Mouse (Mus musculus): Measurements from ENCODE around the gene Pxylp1. TPM values are rescaled to one million over a fixed set of nuclear protein-coding genes. Genes with fewer than 3 reads are reported as not detected.

Gene Pxylp1
- polyA plus RNA-seq, 1 experiment from 2014 or later, result 49.1 TPM

DNA sequence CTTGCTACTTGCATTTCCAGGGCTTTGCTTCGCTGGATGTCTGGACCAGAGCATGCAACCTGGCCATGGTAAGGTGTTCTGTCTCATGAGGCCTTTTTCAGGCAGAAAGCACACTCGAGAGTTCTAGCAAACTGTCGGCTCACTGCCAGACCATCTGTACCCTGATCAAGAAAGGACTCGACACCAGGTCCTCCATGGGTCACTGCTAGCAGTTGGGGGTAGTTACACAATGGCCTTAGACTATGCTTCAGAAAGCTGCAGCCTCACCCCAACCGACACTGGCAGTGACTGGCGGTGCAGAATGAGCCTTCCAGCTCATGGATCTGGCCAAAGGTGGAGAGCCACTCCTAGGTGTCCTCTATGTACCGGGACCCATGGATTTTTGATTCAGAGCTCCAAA is 25.3 kb downstream of the Pxylp1 start:
- DNase-seq (ENCODE audit: low spot score), result no peak
- peaks cover 15% of the 10 kb centered on the region for H3K36me3 ChIP-seq
- peak overlapping the region; percentile 46; the same call in 1 of the 2 replicates for H3K27ac ChIP-seq (replicated peaks)
- H3K27me3 ChIP-seq (ENCODE audit: low read depth, poor library complexity, severe bottlenecking), result no peaks in the 10 kb centered on the region
- H3K4me3 ChIP-seq, result no peak overlapping the region
- 43% methylated on average over 7 of the region's 7 CpGs for WGBS
- peaks cover 15% of the 10 kb centered on the region for H3K4me1 ChIP-seq
- peaks cover 10% of the 10 kb centered on the region; the same call in 1 of the 2 replicates for H3K9me3 ChIP-seq (replicated peaks)

DNA sequence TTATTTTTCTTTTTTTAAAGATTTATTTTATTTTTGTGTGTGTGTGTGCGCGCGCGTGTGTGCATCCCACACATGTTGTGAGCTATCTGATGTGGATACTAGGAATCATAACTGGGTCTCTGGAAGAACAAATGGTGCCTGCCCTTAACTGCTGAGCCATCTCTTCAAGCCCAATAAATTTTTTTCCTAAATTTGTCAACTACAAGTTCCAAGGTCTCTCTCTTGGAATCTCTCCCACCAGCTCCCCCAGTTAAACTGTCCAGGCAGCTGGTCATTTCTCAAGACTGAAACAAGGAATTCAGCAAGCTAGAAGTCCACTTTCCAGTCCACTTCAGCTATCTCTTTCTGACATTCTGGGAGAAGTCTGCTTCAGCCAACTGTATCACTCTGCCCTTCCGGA is 26.3 kb downstream of the Pxylp1 start:
- H3K4me1 ChIP-seq, result peaks cover 15% of the 10 kb centered on the region
- no peaks in the 10 kb centered on the region for H3K27me3 ChIP-seq (ENCODE audit: low read depth, poor library complexity, severe bottlenecking)
- 96% methylated on average over 5 of the region's 5 CpGs for WGBS
- peaks cover 7% of the 10 kb centered on the region; the same call in 1 of the 2 replicates for H3K9me3 ChIP-seq (replicated peaks)
- DNase-seq (ENCODE audit: low spot score), result no peak
- H3K36me3 ChIP-seq, result peaks cover 10% of the 10 kb centered on the region
- H3K27ac ChIP-seq (replicated peaks), result no peak overlapping the region
- no peak overlapping the region for H3K4me3 ChIP-seq

DNA sequence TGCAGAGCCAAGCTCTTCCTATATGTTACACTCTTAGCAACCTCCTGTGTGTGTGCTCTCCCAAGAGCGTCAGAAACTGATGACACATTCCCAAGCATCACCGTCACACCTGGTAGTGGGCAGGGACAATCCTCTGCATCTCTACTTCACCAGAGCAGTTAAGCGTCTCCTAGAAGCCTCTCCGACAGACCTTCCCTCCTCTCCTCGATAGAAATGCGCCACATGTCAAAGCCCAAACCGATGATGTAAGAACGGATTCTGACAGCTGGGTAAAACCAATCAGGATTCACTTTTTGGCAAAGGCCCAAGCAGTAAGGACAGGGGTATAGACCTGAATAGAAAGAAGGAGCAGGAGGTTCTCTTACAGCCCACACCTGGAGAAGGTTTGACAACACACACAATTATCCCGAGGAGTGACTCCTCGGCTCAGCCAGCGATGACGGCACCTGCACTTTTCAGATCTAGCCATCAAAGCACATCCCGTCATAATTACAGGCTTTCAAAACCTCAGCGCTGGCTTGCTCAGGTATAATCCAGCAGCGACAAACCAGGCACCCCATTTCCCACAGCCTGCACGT is 26.9 kb downstream of the Pxylp1 start:
- no peak for DNase-seq (ENCODE audit: low spot score)
- Histone ChIP-seq H3K27ac (replicated peaks) (no peak overlapping the region), H3K36me3 (peaks cover 6% of the 10 kb centered on the region), H3K4me3 (no peak overlapping the region), H3K4me1 (peaks cover 15% of the 10 kb centered on the region), H3K9me3 (replicated peaks) (0 out of 2 replicates have a peak, but pooled peaks cover under 1% of the 10 kb centered on the region), H3K27me3 (ENCODE audit: low read depth, poor library complexity, severe bottlenecking) (no peaks in the 10 kb centered on the region)
- WGBS, result 88% methylated on average over 16 of the region's 16 CpGs

DNA sequence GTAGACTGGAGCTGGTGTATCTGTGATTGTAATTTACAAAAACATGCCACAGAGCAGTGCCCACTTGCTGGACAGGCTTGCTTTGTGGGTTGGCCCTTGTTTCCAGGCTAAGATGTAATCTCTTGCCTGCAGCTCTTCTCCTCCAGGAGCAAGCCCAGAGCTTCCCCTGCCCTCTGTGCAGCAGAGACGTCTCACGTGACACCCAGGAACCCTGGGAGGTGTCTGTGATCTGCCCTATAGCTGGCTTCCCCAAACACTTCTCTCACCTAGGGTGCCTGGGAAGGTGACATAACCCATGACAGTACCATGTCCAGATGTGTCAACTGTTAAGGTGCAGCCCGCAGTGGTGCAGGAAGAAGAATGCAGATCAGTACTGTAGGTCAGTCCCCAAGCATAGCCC is 28.9 kb downstream of the Pxylp1 start:
- DNase-seq (ENCODE audit: low spot score), result no peak
- peaks cover 16% of the 10 kb centered on the region for H3K4me1 ChIP-seq

DNA sequence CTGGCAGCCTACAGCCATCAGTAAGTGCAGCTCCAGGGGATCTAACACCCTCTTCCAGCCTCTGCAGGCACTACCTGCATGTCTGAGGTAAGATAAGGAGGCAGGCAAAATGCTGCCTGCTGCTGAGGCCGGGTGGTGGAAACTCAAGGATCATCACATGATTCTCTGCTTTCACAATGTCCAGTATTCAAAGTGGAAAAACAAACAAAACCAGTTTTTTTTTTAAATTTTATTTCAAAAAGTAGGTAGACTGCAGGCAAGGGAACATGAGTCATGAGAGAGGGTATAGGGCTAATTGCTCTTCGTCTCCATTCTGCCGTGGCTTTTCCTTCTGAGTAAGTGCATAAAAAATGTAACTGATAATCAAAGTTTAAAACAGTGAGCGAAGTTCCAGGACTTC is 29.6 kb downstream of the Pxylp1 start:
- Histone ChIP-seq H3K9me3 (replicated peaks) (no peaks in the 10 kb centered on the region), H3K4me1 (peaks cover 16% of the 10 kb centered on the region), H3K4me3 (no peak overlapping the region), H3K27me3 (ENCODE audit: low read depth, poor library complexity, severe bottlenecking) (no peaks in the 10 kb centered on the region), H3K27ac (replicated peaks) (no peak overlapping the region), H3K36me3 (peaks cover 3% of the 10 kb centered on the region; the same call in 1 of the 2 replicates)
- WGBS, result 87% methylated on average over 4 of the region's 4 CpGs
- no peak for DNase-seq (ENCODE audit: low spot score)

More for the DNA sequence above, 28.9 kb downstream of the Pxylp1 start:
- Histone ChIP-seq H3K4me3 (no peak overlapping the region), H3K9me3 (replicated peaks) (no peaks in the 10 kb centered on the region), H3K27ac (replicated peaks) (no peak overlapping the region), H3K27me3 (ENCODE audit: low read depth, poor library complexity, severe bottlenecking) (no peaks in the 10 kb centered on the region), H3K36me3 (peaks cover 3% of the 10 kb centered on the region; the same call in 1 of the 2 replicates)
- WGBS, result 68% methylated on average over 3 of the region's 3 CpGs

DNA sequence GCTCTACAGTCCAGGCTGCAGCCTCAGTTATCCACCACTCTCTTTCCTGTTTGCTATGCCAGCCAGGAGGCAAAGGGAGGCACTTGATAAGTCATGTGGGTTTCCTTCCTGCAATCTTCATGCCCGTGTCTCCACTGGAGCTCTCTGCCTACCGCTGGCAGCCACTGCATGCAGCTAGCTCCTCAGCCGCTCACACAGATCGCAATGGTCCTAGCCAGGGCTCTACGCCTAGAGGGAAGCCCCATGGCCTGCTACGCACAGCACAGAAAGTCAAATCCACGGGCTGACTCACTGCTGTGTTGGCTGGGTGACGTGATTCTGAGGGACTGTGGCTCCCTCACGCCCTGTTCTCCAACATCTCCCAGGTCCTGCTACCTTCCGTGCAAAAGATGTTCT is 31.4 kb downstream of the Pxylp1 start:
- H3K27me3 ChIP-seq (ENCODE audit: low read depth, poor library complexity, severe bottlenecking), result no peaks in the 10 kb centered on the region
- peaks cover 6% of the 10 kb centered on the region; the same call in 1 of the 2 replicates for H3K4me1 ChIP-seq
- no peak overlapping the region for H3K4me3 ChIP-seq
- H3K36me3 ChIP-seq, result peaks cover 3% of the 10 kb centered on the region; the same call in 1 of the 2 replicates
- 94% methylated on average over 10 of the region's 10 CpGs for WGBS
- no peaks in the 10 kb centered on the region for H3K9me3 ChIP-seq (replicated peaks)
- no peak overlapping the region; the same call in 1 of the 2 replicates for H3K27ac ChIP-seq (replicated peaks)
- DNase-seq (ENCODE audit: low spot score), result no peak

DNA sequence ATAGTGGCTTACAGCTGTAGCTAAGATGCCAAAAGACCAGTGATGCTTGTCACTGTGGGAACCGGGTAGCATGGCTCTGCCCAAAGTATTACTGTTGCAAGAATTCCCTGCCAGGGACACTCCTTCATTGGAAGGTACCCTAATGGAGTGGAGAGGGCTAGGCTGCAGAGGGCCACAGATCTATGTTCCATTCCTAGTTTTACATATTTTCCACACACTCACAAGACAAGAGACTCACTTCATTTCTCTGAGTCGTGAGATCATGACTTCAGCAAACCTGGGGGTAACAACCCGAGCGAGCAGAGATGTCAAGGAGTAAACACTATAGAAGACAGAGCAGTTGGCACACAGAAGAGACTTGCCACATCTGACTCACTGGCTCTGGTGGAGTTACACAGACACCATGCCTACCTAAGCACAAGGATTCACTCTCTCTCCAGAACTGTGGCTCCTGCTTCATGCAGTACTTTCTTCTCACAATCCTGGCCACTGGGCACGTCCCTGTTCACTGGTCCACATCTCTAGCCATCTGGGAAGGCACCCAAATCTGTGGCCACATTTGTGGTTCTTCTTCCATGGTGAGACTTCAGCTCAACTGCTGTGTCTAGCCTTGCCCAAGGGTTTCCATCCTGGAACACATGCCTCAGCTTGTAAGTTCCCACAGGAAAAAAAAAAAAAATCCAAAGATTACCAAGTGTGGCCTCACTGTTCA is 31.9 kb downstream of the Pxylp1 start:
- WGBS, result 93% methylated on average over 5 of the region's 5 CpGs
- no peaks in the 10 kb centered on the region for H3K9me3 ChIP-seq (replicated peaks)
- DNase-seq (ENCODE audit: low spot score), result no peak
- H3K4me3 ChIP-seq, result no peak overlapping the region
- H3K4me1 ChIP-seq, result peaks cover 6% of the 10 kb centered on the region; the same call in 1 of the 2 replicates
- H3K27ac ChIP-seq (replicated peaks), result no peak overlapping the region
- H3K36me3 ChIP-seq, result peaks cover 5% of the 10 kb centered on the region; the same call in 1 of the 2 replicates
- H3K27me3 ChIP-seq (ENCODE audit: low read depth, poor library complexity, severe bottlenecking), result no peaks in the 10 kb centered on the region

DNA sequence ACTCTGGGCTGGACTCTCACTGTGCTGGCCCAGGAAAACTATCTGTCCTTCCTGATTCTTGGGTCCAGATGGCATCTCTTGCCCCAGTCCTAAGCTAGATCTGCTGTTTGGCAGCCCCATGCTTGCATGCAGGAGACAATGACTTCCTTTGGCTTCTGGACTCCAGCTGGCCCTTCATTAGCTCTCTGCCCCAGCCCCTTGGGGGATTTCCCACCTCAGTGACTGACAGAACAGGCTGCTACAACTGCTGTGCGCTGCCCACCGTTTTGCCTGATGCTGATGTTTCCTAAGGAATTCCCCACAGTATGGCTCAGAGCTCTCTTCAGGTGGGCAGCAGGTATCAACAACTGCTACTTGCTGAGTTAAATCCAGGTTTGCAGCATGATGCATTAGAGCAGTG is 33.4 kb downstream of the Pxylp1 start:
- DNase-seq (ENCODE audit: low spot score), result no peak
- H3K4me1 ChIP-seq, result peaks cover 6% of the 10 kb centered on the region; the same call in 1 of the 2 replicates
- H3K9me3 ChIP-seq (replicated peaks), result no peaks in the 10 kb centered on the region
- no peak overlapping the region for H3K4me3 ChIP-seq
- 0 out of 2 replicates have a peak overlapping the region, but pooled peaks have one; percentile 10 for H3K27ac ChIP-seq (replicated peaks)
- peaks cover 16% of the 10 kb centered on the region for H3K36me3 ChIP-seq
- WGBS, result 60% methylated on average over 2 of the region's 2 CpGs
- no peaks in the 10 kb centered on the region for H3K27me3 ChIP-seq (ENCODE audit: low read depth, poor library complexity, severe bottlenecking)

DNA sequence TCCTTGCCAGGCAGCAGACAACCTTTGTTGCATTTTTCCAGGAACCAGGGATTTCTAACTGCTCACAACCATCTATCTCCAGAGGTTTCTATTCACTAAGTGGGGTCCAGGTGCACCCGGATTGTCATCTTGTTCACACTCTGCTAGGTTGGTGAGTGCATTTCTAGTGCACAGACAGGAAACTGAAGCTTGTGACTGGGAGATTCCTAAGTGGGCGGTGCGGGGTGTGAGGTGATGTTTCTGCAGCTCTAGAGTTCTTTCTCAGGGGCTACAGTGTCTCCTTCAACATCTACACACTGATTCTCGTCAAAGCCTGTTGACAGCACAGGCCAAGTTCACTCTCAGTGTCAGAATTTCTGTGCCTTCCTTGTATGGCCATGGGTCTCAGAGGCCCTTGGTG is 34.6 kb downstream of the Pxylp1 start:
- whole genome bisulfite sequencing, result 95% methylated on average over 4 of the region's 4 CpGs
- H3K27ac ChIP-seq (replicated peaks), result no peak overlapping the region

DNA sequence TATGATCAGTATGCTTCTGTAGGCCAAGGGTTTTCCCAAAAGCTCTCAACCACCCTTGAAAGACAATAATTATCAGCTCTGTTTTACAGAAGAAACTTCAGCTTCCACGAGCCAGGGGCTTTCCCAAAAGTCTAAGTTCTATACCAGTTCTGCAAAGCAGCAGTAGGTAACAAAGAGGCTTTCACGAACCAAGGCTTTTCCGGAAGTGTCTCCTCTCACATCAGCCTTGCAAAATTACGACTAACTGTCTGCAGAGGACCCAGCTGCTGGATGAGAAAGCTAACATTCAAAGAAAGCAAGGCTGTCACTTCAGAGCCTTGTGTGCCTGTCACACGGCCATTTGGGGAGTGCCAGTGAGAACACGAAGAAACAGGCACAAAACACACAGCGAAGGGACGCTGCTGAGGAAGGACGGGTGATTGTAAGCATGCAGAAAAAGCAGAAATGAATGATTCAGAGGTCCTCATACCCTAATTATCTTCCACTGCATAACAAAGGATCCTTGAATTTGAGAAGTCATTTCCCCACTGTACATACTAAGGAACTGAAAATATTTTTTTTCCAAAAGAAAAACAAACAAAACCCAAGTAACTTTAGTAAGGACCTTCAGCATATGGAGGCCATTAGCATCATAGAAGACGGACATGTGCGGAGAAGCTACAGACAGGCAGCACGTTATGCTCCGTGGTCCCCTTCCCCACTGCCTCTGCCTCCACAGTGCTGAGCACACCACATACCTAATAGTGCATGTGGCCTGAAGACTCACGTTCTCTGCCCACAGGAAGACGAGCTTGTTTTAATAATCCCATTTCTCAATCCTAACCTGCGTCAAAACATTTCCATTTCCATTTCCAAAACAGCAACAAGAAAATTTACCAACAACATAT is 38.9 kb downstream of the Pxylp1 start:
- Histone ChIP-seq H3K9me3 (replicated peaks) (no peaks in the 10 kb centered on the region), H3K36me3 (peaks cover 20% of the 10 kb centered on the region), H3K27ac (replicated peaks) (no peak overlapping the region), H3K27me3 (ENCODE audit: low read depth, poor library complexity, severe bottlenecking) (no peaks in the 10 kb centered on the region), H3K4me1 (peaks cover 18% of the 10 kb centered on the region), H3K4me3 (no peak overlapping the region)
- 82% methylated on average over 16 of the region's 16 CpGs for WGBS
- DNase-seq (ENCODE audit: low spot score), result no peak

More for the DNA sequence above, 34.6 kb downstream of the Pxylp1 start:
- Histone ChIP-seq H3K36me3 (peaks cover 16% of the 10 kb centered on the region), H3K27me3 (ENCODE audit: low read depth, poor library complexity, severe bottlenecking) (no peaks in the 10 kb centered on the region), H3K4me1 (0 out of 2 replicates have a peak, but pooled peaks cover 3% of the 10 kb centered on the region), H3K4me3 (no peak overlapping the region), H3K9me3 (replicated peaks) (no peaks in the 10 kb centered on the region)
- no peak for DNase-seq (ENCODE audit: low spot score)

DNA sequence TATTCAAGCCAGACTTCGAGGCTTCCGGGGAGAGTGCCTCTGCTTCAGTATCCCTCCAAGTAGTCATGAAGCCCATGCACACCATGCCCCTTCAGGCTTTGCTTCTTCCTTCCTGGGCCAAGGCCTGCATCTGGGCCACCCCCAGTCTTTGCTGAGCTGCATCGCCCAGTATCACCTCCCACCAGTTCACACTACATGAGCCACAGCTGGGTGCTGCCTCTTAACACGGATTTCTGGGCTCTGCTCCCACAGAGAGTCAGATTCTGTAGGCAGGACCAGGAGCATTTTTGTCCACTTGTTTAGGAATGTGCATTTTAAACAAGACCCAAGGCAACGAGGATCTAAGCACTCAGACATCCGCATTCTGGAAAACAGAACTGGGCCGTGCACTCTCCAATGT is 40.8 kb downstream of the Pxylp1 start:
- no peak overlapping the region for H3K4me3 ChIP-seq
- no peak for DNase-seq (ENCODE audit: low spot score)
- peaks cover 16% of the 10 kb centered on the region for H3K4me1 ChIP-seq
- no peaks in the 10 kb centered on the region for H3K9me3 ChIP-seq (replicated peaks)
- peaks cover 29% of the 10 kb centered on the region for H3K36me3 ChIP-seq
- 74% methylated on average over 7 of the region's 7 CpGs for WGBS
- H3K27me3 ChIP-seq (ENCODE audit: low read depth, poor library complexity, severe bottlenecking), result no peaks in the 10 kb centered on the region
- no peak overlapping the region for H3K27ac ChIP-seq (replicated peaks)

DNA sequence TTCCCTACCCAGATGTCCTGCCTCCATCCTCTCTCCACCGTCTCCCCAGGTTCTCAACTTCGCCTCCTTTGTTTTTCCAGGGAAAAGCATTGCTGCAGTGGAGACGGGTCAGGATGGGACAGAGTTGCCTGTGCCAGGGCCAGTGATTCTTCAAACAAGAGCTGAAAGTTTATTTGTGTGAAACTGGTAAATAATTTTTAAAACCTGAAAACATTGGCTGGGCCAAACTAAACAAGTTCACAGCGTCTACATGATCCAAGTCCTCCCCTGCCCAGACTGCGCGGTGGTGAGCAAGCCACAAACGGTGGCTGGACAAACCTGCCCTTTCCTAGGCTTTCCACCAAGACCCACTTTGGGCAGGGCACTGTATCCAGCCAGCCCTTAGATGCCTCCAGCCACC is 41.4 kb downstream of the Pxylp1 start:
- DNase-seq (ENCODE audit: low spot score), result no peak
- H3K4me1 ChIP-seq, result peaks cover 16% of the 10 kb centered on the region
- WGBS, result 82% methylated on average over 7 of the region's 7 CpGs
- no peak overlapping the region for H3K4me3 ChIP-seq
- H3K27me3 ChIP-seq (ENCODE audit: low read depth, poor library complexity, severe bottlenecking), result no peaks in the 10 kb centered on the region
- H3K36me3 ChIP-seq, result peaks cover 30% of the 10 kb centered on the region
- no peak overlapping the region for H3K27ac ChIP-seq (replicated peaks)
- no peaks in the 10 kb centered on the region for H3K9me3 ChIP-seq (replicated peaks)

All from midbrain, embryonic 10.5 days (tissue).